Mouse (Mus musculus): ENCODE results near the gene Rnf111. TPM values are rescaled to one million over a fixed set of nuclear protein-coding genes. Genes with fewer than 3 reads are reported as not detected.
"Not testable (repeated sequence)": the region's sequence is repeated elsewhere in the genome, so short reads cannot be mapped to it uniquely, and the experiment has no call there.

Rnf111 gene
- total RNA-seq, 2 experiments from 2014 or later = 12.0 to 12.2 TPM

GRCm38 (mm10) chr9:70496990-70497389, 6.5 kb downstream of the Rnf111 start:
- no peak for DNase-seq

GRCm38 (mm10) chr9:70493038-70493437, 10.5 kb downstream of the Rnf111 start:
- DNase-seq = no peak

GRCm38 (mm10) chr9:70491176-70491575, 12.3 kb downstream of the Rnf111 start:
- DNase-seq = no peak

GRCm38 (mm10) chr9:70487401-70487800, 16.1 kb downstream of the Rnf111 start:
- DNase-seq = no peak

GRCm38 (mm10) chr9:70485840-70486239, 17.7 kb downstream of the Rnf111 start:
- no peak for DNase-seq

- DNase-seq = no peak
These were observed 20.0 kb downstream of the Rnf111 start for GRCm38 (mm10) chr9:70483495-70483894.

GRCm38 (mm10) chr9:70481872-70482271, 21.7 kb downstream of the Rnf111 start:
- DNase-seq = no peak

- DNase-seq = no peak
These were observed 26.3 kb downstream of the Rnf111 start for GRCm38 (mm10) chr9:70477229-70477628.

GRCm38 (mm10) chr9:70475777-70476270, 27.7 kb downstream of the Rnf111 start:
- no peak for DNase-seq

GRCm38 (mm10) chr9:70473400-70473799, 30.1 kb downstream of the Rnf111 start:
- no peak for DNase-seq

- not testable (repeated sequence) for DNase-seq
These were observed 40.4 kb downstream of the Rnf111 start for GRCm38 (mm10) chr9:70463091-70463490.

GRCm38 (mm10) chr9:70452371-70452770, 51.2 kb downstream of the Rnf111 start:
- DNase-seq = no peak

GRCm38 (mm10) chr9:70449072-70449471, 54.5 kb downstream of the Rnf111 start:
- no peak for DNase-seq

- DNase-seq = no peak
These were observed 63.6 kb downstream of the Rnf111 start for GRCm38 (mm10) chr9:70439959-70440358.

GRCm38 (mm10) chr9:70422661-70423060, 80.9 kb downstream of the Rnf111 start:
- DNase-seq = no peak

- DNase-seq = peak; percentile 84
These were observed 82.1 kb downstream of the Rnf111 start, which contains the start of gene Ccnb2 for GRCm38 (mm10) chr9:70421257-70422056. Gene Ccnb2 (minus strand): TSS chr9:70421547.

- no peak for DNase-seq
These were observed 87.1 kb downstream of the Rnf111 start for GRCm38 (mm10) chr9:70416412-70416811.

- no peak for DNase-seq
These were observed 90.5 kb downstream of the Rnf111 start for GRCm38 (mm10) chr9:70413038-70413437.

GRCm38 (mm10) chr9:70410668-70411067, 92.9 kb downstream of the Rnf111 start:
- DNase-seq = no peak

- DNase-seq = no peak
These were observed 93.8 kb downstream of the Rnf111 start for GRCm38 (mm10) chr9:70409743-70410142.

- DNase-seq = no peak
These were observed 94.7 kb downstream of the Rnf111 start for GRCm38 (mm10) chr9:70408791-70409190.

GRCm38 (mm10) chr9:70406596-70406995, 96.9 kb downstream of the Rnf111 start:
- DNase-seq = peak; percentile 24

GRCm38 (mm10) chr9:70401937-70402539, 101.5 kb downstream of the Rnf111 start:
- DNase-seq = no peak
